Comparison of ENCODE assay signal across 14 mouse cellular contexts in the genomic region with DNA sequence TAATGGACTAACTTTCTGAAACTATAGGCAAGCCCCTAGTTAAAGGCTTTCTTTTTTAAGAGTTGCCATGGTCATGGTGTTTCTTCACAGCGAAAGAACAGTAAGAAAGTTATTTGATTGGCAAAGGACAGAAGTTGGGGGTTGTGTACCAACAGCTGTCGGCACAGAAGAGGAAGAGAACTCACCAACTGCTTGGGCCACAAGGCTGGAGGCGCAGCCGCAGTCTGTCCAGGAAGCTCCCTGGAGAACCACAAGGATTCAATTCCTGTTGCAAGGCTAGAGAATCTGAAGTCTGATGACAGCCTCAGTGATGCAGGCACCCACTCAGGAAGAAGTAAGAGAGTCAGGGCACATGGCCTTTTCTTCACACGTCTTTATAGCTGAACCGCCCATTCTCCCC. TPM values are rescaled to one million over a fixed set of nuclear protein-coding genes. Genes with fewer than 3 reads are reported as not detected.
A peak's percentile ranks its signal among the peaks of the same experiment; 100 is the strongest.
DNase-seq lines count a peak whose midpoint lies in the region; ATAC-seq and TF ChIP-seq lines count a peak whose summit lies in the region.
"Had no signal": no experiment of that assay in that cellular context is flagged by ENCODE, and none has a peak within 500 bp of the region (broad histone marks: within the 10 kb centered on the region; RNA-seq: fewer than 3 reads in every experiment).

No protein-coding gene starts in this region.

- no peak overlapping the region for H3K4me3 ChIP-seq in heart, adult 2 months
- H3K4me3 ChIP-seq in heart, embryonic 10.5 days: no peak overlapping the region
- no peak overlapping the region for H3K4me3 ChIP-seq in macrophage (ENCODE audit: inconsistent target)
- no peak overlapping the region for H3K4me3 ChIP-seq in hindbrain, embryonic 13.5 days
- H3K4me3 ChIP-seq: liver, embryonic 15.5 days had no signal

- TF ChIP-seq POLR2A in heart, adult 2 months (IDR thresholded peaks at IDR 0.05; ENCODE audit: insufficient read depth, low read depth, low read length): no peak

- H3K9ac ChIP-seq in heart, adult 2 months (ENCODE audit: low read depth, low read length): no peak overlapping the region
- H3K9ac ChIP-seq in hindbrain, embryonic 13.5 days: no peak overlapping the region
- H3K9ac ChIP-seq: liver, embryonic 15.5 days had no signal

- TF ChIP-seq EP300 in heart, adult 2 months (IDR thresholded peaks at IDR 0.05; ENCODE audit: insufficient read depth, low read depth, low read length): no peak

- no peaks in the 10 kb centered on the region for H3K27me3 ChIP-seq in heart, adult 2 months (ENCODE audit: control insufficient read depth, insufficient read depth, low read length)
- no peaks in the 10 kb centered on the region for H3K27me3 ChIP-seq in heart, embryonic 10.5 days (ENCODE audit: insufficient read depth, poor library complexity, severe bottlenecking)
- no peaks in the 10 kb centered on the region; the same call in 1 of the 2 replicates for H3K27me3 ChIP-seq in hindbrain, embryonic 13.5 days
- H3K27me3 ChIP-seq: liver, embryonic 15.5 days had no signal

- DNase-seq in heart, adult 2 months: peak; percentile 31 to 57
- no peak for DNase-seq in heart, embryonic 10.5 days (ENCODE audit: low spot score)
- DNase-seq in B cell, adult 2 months: peak; percentile 21 to 28
- DNase-seq in heart, postnatal 36 days: peak; percentile 11 to 25
- DNase-seq in retina, postnatal 1 day: no peak
- no peak for DNase-seq in ovary, postnatal 10 days (ENCODE audit: low spot score)
- DNase-seq: cerebellum, postnatal 25 days; kidney, postnatal 10 days; thymus, postnatal 36 days had no signal

- H3K79me2 ChIP-seq in heart, adult 2 months (replicated peaks; ENCODE audit: control insufficient read depth, insufficient read depth, low read length): no peaks in the 10 kb centered on the region
- no peaks in the 10 kb centered on the region for H3K79me2 ChIP-seq in macrophage (ENCODE audit: inconsistent target)

- no peaks in the 10 kb centered on the region for H3K9me3 ChIP-seq in heart, embryonic 10.5 days
- no peaks in the 10 kb centered on the region for H3K9me3 ChIP-seq in hindbrain, embryonic 13.5 days
- H3K9me3 ChIP-seq: liver, embryonic 15.5 days had no signal

- no peak for TF ChIP-seq CTCF in heart, adult 2 months (IDR thresholded peaks at IDR 0.05)

- no peaks in the 10 kb centered on the region for H3K36me3 ChIP-seq in heart, adult 2 months (ENCODE audit: control insufficient read depth, insufficient read depth, low read length)
- no peaks in the 10 kb centered on the region for H3K36me3 ChIP-seq in heart, embryonic 10.5 days
- H3K36me3 ChIP-seq in macrophage (ENCODE audit: inconsistent target): no peaks in the 10 kb centered on the region
- H3K36me3 ChIP-seq in hindbrain, embryonic 13.5 days: no peaks in the 10 kb centered on the region
- H3K36me3 ChIP-seq: liver, embryonic 15.5 days had no signal

- WGBS in heart, adult 2 months: 45% methylated on average over 6 of the region's 6 CpGs
- 65% methylated on average over 6 of the region's 6 CpGs for WGBS in heart, embryonic 10.5 days
- 8% methylated on average over 6 of the region's 6 CpGs for WGBS in macrophage (ENCODE audit: missing documents)
- WGBS in hindbrain, embryonic 13.5 days: 69% methylated on average over 6 of the region's 6 CpGs

- H3K4me1 ChIP-seq in heart, adult 2 months (ENCODE audit: control insufficient read depth, insufficient read depth, low read length): no peaks in the 10 kb centered on the region
- H3K4me1 ChIP-seq in heart, embryonic 10.5 days: no peaks in the 10 kb centered on the region
- no peaks in the 10 kb centered on the region for H3K4me1 ChIP-seq in hindbrain, embryonic 13.5 days (replicated peaks)
- H3K4me1 ChIP-seq: liver, embryonic 15.5 days had no signal

- ATAC-seq in hindbrain, embryonic 13.5 days (ENCODE audit: low FRiP score): no peak
- ATAC-seq: activated CD4-positive, CD25-positive, alpha-beta regulatory T cell, adult 4 months; hindbrain, postnatal 0 days had no signal

- H3K4me2 ChIP-seq in hindbrain, embryonic 13.5 days: no peak overlapping the region
- H3K4me2 ChIP-seq: liver, embryonic 15.5 days had no signal

- intact Hi-C loops in heart, adult 2 months (cut with DNase I): no loop called here
- intact Hi-C loops in heart, postnatal 36 days (cut with DNase I): no loop called here

- no peak overlapping the region for H3K27ac ChIP-seq in heart, adult 2 months
- no peak overlapping the region for H3K27ac ChIP-seq in heart, embryonic 10.5 days
- peak overlapping the region; percentile 64 for H3K27ac ChIP-seq in macrophage
- H3K27ac ChIP-seq in hindbrain, embryonic 13.5 days: no peak overlapping the region
- H3K27ac ChIP-seq: hindbrain, postnatal 0 days; liver, embryonic 15.5 days had no signal

RNA-seq across cellular contexts. Expression of a gene that starts 12.5 kb away (rescaled TPM):
- 10 to 100 TPM; 20.9 to 23.5 TPM for total RNA-seq in heart, adult 2 months (2021)
- polyA plus RNA-seq in heart, adult 2 months (2012; rRNA removed): 32.6 and 40.9 TPM in 2 replicates
- polyA plus RNA-seq in heart, embryonic 10.5 days (2016; fragmentation: Nextera tagmentation; extraction: Ambion mirVana): 33.3 and 34.7 TPM in 2 replicates
- 10 to 100 TPM; 21.4 to 24.7 TPM for total RNA-seq in heart, postnatal 36 days (2021)
- total RNA-seq in macrophage (2018; cell fraction: chromatin; rRNA removed): 100 to 1,000 TPM; 117 to 683 (median 226) TPM
- 100 to 1,000 TPM; 113 to 270 (median 156) TPM for total RNA-seq in macrophage (2018; cell fraction: cytosol; rRNA removed)
- 100 to 1,000 TPM; 146 to 571 (median 198) TPM for total RNA-seq in macrophage (2018; cell fraction: nucleus; rRNA removed)
- polyA plus RNA-seq in macrophage (2018): 113 to 184 TPM (median 141 TPM) in 3 replicates
- 51.8 and 52.9 TPM in 2 replicates for polyA plus RNA-seq in hindbrain, embryonic 13.5 days (2015; fragmentation: Nextera tagmentation; extraction: Ambion mirVana)

RNA-seq across cellular contexts. Expression of a gene that starts 15.4 kb away (rescaled TPM):
- 10 to 100 TPM; 26.5 to 28.0 TPM for total RNA-seq in heart, adult 2 months (2021)
- 4.1 and 7.0 TPM in 2 replicates for polyA plus RNA-seq in heart, adult 2 months (2012; rRNA removed)
- 26.2 and 29.6 TPM in 2 replicates for polyA plus RNA-seq in heart, embryonic 10.5 days (2016; fragmentation: Nextera tagmentation; extraction: Ambion mirVana)
- total RNA-seq in heart, postnatal 36 days (2021): 10 to 100 TPM; 24.8 to 25.4 TPM
- total RNA-seq in macrophage (2018; cell fraction: chromatin; rRNA removed): 100 to 1,000 TPM in 4 of 26 experiments, 10 to 100 TPM in 22; 15.5 to 125 (median 53.1) TPM
- 10 to 100 TPM; 22.4 to 70.2 (median 40.5) TPM for total RNA-seq in macrophage (2018; cell fraction: cytosol; rRNA removed)
- total RNA-seq in macrophage (2018; cell fraction: nucleus; rRNA removed): 100 to 1,000 TPM in 1 of 26 experiments, 10 to 100 TPM in 25; 24.2 to 106 (median 38.9) TPM
- 36.8 to 57.0 TPM (median 42.8 TPM) in 3 replicates for polyA plus RNA-seq in macrophage (2018)
- polyA plus RNA-seq in hindbrain, embryonic 13.5 days (2015; fragmentation: Nextera tagmentation; extraction: Ambion mirVana): 76.8 and 84.6 TPM in 2 replicates

Comparison
In these comparisons a context has a peak if more than half of its experiments do, and no peak if none do; other contexts are left out.
1. DNase-seq: peak in heart, adult 2 months (2 of 2), B cell, adult 2 months (2 of 2) and heart, postnatal 36 days (2 of 2); none in heart, embryonic 10.5 days (single experiment), retina, postnatal 1 day (single experiment) and ovary, postnatal 10 days (single experiment).